Mouse (Mus musculus) olfactory bulb, adult 2 months (tissue): ENCODE data around the gene Pnmt.

ENCODE experiments used
- CTCF ChIP-seq: fragments of 200-500 bp; IDR thresholded peaks from 2 replicates; pipeline ENCODE4 v1.5.1; 2012; ENCODE audit warnings: low read depth, mild to moderate bottlenecking, low read length, moderate library complexity; ENCODE audit not compliant: insufficient read depth
- POLR2A ChIP-seq: fragments of 200-500 bp; IDR thresholded peaks from 2 replicates; pipeline ENCODE4 v1.6.1; 2012; ENCODE audit warnings: mild to moderate bottlenecking, low read depth, low read length, moderate library complexity; ENCODE audit not compliant: insufficient read depth

DNA sequence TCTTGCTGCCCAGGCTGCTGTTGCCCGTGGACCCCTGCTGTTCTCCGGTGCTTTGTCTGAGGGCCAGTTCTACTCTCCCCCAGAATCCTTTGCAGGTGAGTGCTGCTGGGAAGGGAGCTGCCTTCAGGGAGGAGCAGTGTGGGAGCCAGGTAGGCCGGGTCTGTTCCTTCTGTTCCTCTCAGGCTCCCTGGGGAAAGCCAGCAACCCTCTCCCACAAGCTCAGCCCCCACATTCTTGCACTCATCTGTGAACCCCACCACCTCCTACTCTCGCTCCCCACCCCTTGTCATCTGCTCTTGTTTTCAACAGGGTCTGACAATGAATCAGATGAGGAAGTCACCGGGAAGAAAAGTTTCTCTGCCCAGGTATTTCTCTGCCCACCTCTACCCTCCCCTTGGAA lies 9.5 kb upstream of the Pnmt start:
- no peak for TF ChIP-seq CTCF
- no peak for TF ChIP-seq POLR2A
